Mouse (Mus musculus): ENCODE measurements at regions not wholly inside any gene's neighbourhood (a gene's known extent, or its start where the extent isn't known, plus 50 kb on each side); places are given as distances from the start of the nearest gene placed in this dataset.
A peak's percentile ranks its signal among the peaks of the same experiment; 100 is the strongest.

DNA sequence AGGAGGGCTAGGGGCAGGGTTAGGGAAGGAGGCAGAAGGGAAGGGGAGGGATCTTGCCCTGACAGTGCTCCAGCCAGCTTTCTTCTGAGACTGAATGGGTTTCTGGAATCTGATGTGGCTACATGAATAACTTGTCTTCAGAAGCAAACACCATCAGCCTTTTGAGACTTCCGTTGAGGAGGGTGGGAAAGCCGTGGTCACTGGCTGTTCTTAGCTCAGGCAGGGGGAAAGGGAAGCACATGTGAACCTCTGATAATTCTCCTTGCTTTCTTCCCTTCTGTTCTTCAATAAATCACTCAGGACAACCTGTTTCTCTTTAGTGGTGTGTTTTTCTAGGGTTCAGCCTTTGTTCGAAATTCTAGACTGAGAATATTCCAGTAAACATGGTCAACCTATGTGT lies 148.9 kb downstream of the Bcl11a start:
- DNase-seq, result no peak

GRCm38 (mm10) chr11:24233376-24233775 lies 155.5 kb downstream of the Bcl11a start:
- DNase-seq, result no peak

- no peak for DNase-seq
Measured at GRCm38 (mm10) chr11:24233821-24234220, 156.0 kb downstream of the Bcl11a start.

DNA sequence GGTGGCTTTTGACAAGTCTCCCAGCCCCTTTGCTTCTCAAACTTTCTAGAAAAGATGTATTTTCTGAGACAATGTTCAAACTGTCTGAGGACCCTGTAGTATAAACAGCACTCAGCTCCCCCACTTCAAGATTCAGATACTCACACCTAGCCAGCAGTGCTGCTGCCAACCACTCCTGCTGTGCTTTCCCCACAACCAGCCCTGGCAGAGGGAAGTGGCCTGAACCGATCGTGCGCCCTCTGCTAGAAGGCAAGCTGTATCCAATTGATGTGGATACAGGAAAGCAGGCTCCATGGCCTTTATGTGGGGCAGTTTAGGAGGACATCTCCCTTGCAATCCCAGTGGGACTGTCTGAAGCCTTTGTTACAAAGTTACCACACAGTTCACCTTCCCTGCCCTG lies 156.6 kb downstream of the Bcl11a start:
- peak; percentile 35 to 62 for DNase-seq

DNA sequence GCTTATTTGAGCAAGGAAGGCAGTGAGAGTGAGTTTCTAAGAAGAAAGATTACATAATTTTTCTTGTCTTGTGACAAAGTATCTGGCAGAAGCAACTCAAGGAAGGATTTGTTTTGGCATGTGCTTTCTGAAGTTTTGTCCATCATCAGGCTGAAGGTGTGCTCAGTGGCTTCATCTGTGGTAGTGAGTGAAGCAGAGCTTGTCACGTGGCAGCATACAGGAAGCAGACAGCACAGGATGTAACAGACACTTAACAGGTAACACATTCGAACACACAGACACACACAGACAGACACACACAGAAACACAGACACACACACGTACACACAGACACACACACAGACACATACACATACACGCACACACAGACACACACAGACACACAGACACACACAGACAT lies 157.5 kb downstream of the Bcl11a start:
- no peak for DNase-seq

- no peak for DNase-seq
Measured at GRCm38 (mm10) chr11:24239631-24240030, 161.8 kb downstream of the Bcl11a start.

GRCm38 (mm10) chr11:24242096-24242495 lies 164.2 kb downstream of the Bcl11a start:
- no peak for DNase-seq

DNA sequence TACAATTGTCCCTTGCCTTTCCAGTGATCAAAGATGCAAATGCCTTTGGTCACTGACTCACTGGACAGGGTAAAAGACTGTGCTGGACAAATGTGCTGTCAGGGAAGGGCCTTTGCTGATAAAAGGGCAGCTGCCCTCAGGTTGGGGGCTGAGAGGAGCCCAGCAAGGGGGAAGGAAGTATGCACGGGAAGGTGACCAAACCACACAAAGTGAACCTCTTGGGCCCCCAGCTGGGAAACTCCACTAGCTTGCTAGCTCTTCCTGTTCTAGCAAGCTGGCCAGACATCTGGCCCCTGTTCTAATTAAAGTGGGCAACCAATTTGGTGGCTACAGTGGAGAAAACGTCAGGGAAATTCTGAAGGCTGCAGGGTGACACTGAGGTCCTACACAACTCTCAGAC lies 165.0 kb downstream of the Bcl11a start:
- DNase-seq, result peak in 1 of 2 experiments; percentile 20

DNA sequence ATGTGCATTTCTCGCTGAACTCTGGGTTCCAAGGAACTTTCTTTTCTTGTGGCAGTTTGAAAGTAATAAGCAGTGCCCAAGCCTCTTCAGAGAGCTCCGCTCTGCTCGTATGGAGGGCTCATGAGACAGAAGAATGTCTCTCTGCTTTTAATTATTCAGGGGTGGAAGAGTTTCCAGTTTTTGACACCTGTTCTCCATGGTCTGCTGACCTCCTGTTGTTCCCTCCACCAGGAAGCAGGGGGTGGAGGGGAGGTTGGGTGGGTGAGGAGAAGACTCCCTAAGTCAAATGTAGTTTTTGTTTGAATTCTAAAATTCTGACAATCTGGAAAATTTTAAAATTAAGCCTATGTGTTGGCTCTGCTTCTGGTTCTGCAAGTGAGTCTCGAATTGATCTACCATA lies 167.5 kb downstream of the Bcl11a start:
- no peak for DNase-seq

GRCm38 (mm10) chr11:24246314-24246713 lies 168.5 kb downstream of the Bcl11a start:
- DNase-seq, result no peak

DNA sequence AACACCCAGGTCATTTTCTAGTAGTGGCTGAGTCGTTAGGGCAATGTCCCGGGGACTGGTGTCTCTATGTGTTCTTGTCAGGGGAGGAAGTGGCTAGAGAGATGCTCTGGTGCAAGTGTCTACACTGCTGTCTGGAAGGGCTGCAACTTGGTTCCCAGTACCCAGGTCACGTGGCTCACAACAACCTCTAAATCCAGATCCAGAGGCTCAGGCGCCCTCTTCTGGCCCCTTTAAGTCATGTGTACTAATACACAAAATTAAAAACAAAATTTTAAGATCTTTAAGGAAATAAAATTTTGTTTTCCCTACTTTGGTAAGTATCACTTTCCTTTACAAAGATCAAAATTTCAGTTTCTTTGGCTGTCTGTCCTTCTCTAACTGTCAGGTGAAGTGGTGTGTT lies 169.4 kb downstream of the Bcl11a start:
- DNase-seq, result no peak

DNA sequence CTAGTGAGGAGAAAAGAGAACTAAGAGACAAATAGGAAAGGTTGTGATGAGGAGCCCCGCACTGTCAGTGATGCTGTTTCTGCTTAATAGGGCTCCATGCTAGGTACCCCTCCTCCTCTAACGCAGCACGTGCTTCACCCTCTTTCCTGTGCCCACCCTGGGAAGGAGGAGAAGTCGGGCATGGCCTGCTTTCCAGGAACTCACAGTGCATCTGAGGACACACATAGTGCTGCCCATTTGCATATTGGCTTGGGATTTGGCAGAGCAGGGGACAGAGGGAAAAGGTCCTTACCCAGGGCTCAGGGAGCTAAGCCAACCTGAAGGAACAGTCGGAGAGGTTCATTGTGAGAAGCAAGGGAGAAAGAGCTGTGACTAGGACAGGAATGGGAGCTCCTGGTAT lies 173.7 kb downstream of the Bcl11a start:
- peak; percentile 36 to 54 for DNase-seq

- DNase-seq, result no peak
Measured at GRCm38 (mm10) chr11:24255201-24256060, 177.6 kb downstream of the Bcl11a start.

- no peak for DNase-seq
Measured at GRCm38 (mm10) chr11:24257741-24258140, 179.9 kb downstream of the Bcl11a start.

GRCm38 (mm10) chr11:24258340-24258739 lies 180.5 kb downstream of the Bcl11a start:
- no peak for DNase-seq

- DNase-seq, result no peak
Measured at GRCm38 (mm10) chr11:24259668-24260067, 181.8 kb downstream of the Bcl11a start.

GRCm38 (mm10) chr11:24269046-24269445 lies 191.2 kb downstream of the Bcl11a start:
- DNase-seq, result no peak

GRCm38 (mm10) chr11:24281628-24282027 lies 203.8 kb downstream of the Bcl11a start:
- no peak for DNase-seq

DNA sequence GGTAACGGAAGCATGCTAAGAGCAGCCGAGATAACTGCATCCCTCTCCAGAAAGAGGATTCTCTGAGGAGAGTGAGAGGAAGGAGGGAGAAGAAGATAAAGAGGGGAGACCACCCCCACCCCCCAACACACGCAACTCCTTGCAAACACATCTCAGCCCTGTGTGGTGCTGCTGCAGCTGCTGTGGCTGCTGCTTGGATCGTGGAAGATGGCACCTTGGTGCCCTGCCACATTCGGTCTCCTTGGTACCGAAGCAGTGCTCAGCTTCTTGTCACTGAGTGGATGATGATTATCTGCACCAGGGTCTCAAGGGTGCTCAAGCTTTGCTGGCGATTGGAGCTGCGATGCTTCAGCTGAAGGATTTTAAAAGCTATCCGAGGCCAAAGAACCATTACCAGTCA lies 204.7 kb downstream of the Bcl11a start:
- peak in 1 of 2 experiments; percentile 21 for DNase-seq

DNA sequence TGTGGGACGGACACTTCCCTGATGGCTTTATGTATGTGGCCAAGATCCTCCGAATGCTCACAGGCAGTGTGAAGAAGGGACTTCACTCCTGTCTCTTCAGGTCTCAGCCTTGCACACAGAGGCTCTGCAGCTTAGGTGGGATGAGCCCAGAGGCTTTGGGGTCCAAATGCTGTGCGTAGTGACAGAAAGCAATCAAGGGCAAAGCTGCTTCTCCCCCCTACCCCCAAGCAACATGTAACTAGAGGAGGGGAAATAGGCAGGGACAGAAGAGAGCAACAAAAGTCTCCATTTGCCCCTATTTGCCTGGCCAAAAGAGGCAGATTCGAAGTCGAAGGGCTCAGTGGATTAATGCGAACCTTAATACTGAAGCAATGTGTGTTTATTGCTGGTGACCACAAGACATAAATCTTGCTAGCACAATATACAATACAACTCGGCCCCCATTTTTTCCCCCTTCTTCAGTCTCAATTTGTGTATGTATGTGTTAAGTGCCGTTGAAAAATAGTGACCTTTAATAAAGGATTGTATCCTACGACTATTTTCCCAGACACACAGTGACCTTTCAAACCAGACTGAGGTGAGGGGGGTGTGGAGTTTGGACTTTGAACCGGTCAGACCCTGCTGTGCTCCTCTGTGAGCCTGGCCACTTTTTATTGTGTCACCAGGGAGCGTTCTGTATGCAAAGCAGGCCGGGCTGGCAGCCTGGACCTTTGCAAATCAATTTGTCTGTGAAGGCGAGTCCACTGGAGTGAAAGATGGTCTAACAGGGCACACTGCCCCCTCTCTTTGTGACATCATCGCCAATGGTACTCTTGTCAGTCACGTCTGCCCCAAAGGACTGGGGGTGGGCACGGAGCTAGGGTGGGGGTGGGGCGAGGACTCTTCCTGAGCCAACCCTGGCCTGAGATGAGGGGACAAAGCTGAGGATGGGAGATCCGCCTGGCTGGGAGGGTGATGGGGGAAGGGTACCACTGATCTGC lies 208.6 kb downstream of the Bcl11a start:
- DNase-seq, result peak; percentile 53 to 60

DNA sequence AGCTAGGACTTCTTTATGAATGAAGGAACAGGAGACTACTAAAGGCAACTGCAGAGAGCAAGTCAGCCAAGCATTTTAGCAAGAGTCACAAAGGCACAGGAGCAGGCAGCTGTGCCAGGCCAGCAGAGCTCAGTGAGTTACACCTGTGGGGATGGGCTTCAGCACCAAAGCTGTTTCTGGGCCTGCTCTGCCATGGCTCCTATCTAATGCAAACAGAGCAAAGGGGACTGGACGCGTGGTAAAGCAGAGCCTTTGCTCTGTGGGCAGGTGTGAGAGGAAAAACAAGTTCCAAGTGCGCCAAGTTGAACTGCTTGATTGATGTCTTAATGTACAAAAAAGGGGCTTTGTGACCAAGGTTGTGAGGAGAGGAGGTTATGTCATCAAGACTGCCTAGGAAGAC lies 215.4 kb downstream of the Bcl11a start:
- DNase-seq, result no peak

DNA sequence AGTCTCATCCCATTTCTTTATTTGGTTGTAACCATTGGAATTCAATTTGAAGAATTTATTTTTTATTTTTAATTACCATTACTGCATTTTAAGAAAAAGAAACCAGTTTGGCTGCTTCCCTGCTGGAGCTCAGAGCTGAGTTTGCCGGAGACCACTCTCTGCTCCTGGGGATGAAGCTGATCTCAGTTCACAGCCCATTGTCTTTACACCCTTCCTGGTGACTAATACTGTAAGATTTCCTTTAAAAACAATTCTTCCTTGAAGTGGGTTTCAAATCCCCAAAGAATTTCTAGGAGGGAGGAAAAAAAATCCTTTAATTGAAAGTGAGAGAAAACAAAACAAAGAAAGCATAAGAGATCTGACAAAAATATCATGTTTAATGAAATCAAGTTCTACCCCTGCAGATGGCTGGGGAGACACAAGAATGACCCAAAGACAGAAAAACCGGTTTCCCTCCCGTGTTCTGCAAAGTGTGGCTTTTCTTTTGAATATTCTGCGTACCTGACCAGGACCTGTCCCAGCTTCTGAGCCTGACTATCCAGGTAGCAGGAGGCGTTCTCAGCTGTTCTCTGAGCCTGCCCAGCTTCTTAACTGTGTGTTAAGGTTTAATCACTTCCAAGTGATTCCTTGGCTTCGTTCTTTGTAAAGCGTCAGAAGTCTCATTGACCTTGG lies 216.1 kb downstream of the Bcl11a start:
- DNase-seq, result no peak

Data from cerebellum, postnatal 10 days (tissue).